Mouse (Mus musculus) liver, embryonic 12.5 days (tissue): ENCODE data around the gene Tent4a. TPM values are rescaled to one million over a fixed set of nuclear protein-coding genes. Genes with fewer than 3 reads are reported as not detected.
A peak's percentile ranks its signal among the peaks of the same experiment; 100 is the strongest.

Source experiments
- ATAC-seq: fragments of 200-750 bp; cut with Nextera tagmentation; 2 replicates; pipeline ENCODE4 v1.8.0; 2017; ENCODE audit warnings: moderate number of reproducible peaks, mild to moderate bottlenecking, moderate library complexity
- H3K27ac ChIP-seq: fragments of 300-500 bp; sonication (generic); 2 replicates; pipeline ENCODE4 v1.5.1; 2016; ENCODE audit warnings: mild to moderate bottlenecking
- H3K27me3 ChIP-seq: fragments of 300-500 bp; sonication (generic); replicated peaks from 2 replicates; pipeline ENCODE4 v1.6.1; 2016; ENCODE audit warnings: mild to moderate bottlenecking, moderate library complexity
- H3K36me3 ChIP-seq: fragments of 300-500 bp; sonication (generic); 2 replicates; pipeline ENCODE4 v1.6.1; 2016; ENCODE audit warnings: mild to moderate bottlenecking, moderate library complexity
- H3K4me1 ChIP-seq: fragments of 300-500 bp; sonication (generic); 2 replicates; pipeline ENCODE4 v1.6.1; 2016
- H3K4me2 ChIP-seq: fragments of 300-500 bp; sonication (generic); 2 replicates; pipeline ENCODE4 v1.6.1; 2016; ENCODE audit warnings: mild to moderate bottlenecking, moderate library complexity
- H3K4me3 ChIP-seq: fragments of 300-500 bp; sonication (generic); 2 replicates; pipeline ENCODE4 v1.5.1; 2016; ENCODE audit warnings: mild to moderate bottlenecking, moderate library complexity
- H3K9ac ChIP-seq: fragments of 300-500 bp; sonication (generic); 2 replicates; pipeline ENCODE4 v1.6.1; 2016; ENCODE audit warnings: mild to moderate bottlenecking, moderate library complexity
- H3K9me3 ChIP-seq: fragments of 300-500 bp; sonication (generic); replicated peaks from 2 replicates; pipeline ENCODE4 v1.6.1; 2016; ENCODE audit warnings: mild to moderate bottlenecking, moderate library complexity
- WGBS: fragments of 180-500 bp; shearing (Covaris S2); methylation state at CpG from one replicate; pipeline ENCODE4 v1.1.7; 2016; ENCODE audit not compliant: insufficient replicate concordance; 5-methylcytosine and 5-hydroxymethylcytosine counted together
- polyA plus RNA-seq: library from polyadenylated mRNA; unstranded; fragments of >200 nt; fragmentation: Nextera tagmentation; extraction: Ambion mirVana; gene quantifications from 2 replicates; pipeline ENCODE4 v1.2.1, GENCODE M21; 2016

The Tent4a gene
- polyA plus RNA-seq, 1 experiment from 2014 or later, result 3.0 TPM

- Histone ChIP-seq H3K4me3 (no peak overlapping the region), H3K9ac (no peak overlapping the region), H3K4me1 (peaks cover 10% of the 10 kb centered on the region; the same call in 1 of the 2 replicates), H3K4me2 (no peak overlapping the region), H3K27me3 (peaks cover 93% of the 10 kb centered on the region), H3K9me3 (no peaks in the 10 kb centered on the region), H3K27ac (no peak overlapping the region), H3K36me3 (no peaks in the 10 kb centered on the region)
- 14% methylated on average over 6 of the region's 6 CpGs for WGBS
- ATAC-seq, result no peak
These were observed 49.1 kb downstream of the Tent4a start for GRCm38 (mm10) chr13:69485326-69485725.

- no peak for ATAC-seq
- Histone ChIP-seq H3K4me2 (no peak overlapping the region), H3K36me3 (no peaks in the 10 kb centered on the region), H3K27me3 (peaks cover 83% of the 10 kb centered on the region), H3K4me3 (no peak overlapping the region), H3K9ac (no peak overlapping the region), H3K4me1 (0 out of 2 replicates have a peak, but pooled peaks cover 5% of the 10 kb centered on the region), H3K9me3 (no peaks in the 10 kb centered on the region), H3K27ac (no peak overlapping the region)
- 43% methylated on average over 8 of the region's 8 CpGs for WGBS
These were observed 51.7 kb downstream of the Tent4a start for GRCm38 (mm10) chr13:69482751-69483150.

DNA sequence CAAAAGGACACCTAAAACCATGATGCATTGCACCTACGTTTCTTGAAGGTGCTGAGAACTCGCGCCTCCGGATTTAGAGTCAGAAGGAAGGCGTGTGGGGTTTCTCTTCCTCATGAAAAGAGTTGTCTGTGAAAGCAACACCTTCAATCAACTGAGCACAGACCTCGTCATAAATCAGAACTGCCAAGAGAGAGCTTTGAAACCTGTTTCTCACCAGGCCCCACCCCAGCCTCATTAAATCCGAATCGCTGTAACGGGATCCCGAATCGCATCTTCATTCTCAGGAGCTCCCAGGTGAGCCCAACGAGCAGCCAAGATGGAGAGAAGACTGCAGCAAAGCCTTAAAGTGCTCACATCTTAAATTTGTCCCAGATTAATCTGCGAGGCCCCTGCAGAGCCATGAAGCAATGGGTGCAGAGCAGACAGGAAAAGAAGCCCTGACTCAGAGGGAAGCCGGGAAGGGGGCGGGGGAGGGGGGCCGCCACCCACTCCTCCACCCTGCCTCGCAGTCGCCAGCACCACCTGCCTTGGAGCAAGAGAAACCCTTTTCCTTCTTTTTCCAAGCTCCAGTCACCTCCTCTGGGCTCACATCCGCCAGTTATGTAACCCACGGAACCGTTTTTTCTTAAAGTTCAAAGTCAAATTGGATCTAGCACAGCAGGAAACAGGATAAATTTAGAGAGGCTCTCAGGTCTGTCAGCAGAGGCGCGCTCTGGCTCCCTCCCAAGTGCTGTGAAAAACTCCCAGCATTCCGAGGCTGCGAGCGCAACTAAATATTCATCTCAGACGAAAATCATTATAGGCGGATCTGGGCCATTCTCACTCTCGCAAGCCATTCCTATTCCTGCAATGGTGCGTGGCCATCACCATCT is 52.5 kb downstream of the Tent4a start:
- 5% methylated on average over 30 of the region's 30 CpGs for WGBS
- Histone ChIP-seq H3K36me3 (no peaks in the 10 kb centered on the region), H3K9me3 (no peaks in the 10 kb centered on the region), H3K27me3 (peaks cover 74% of the 10 kb centered on the region), H3K4me3 (peak overlapping the region; percentile 1; the same call in 1 of the 2 replicates), H3K4me2 (peak overlapping the region; percentile 42), H3K4me1 (0 out of 2 replicates have a peak, but pooled peaks cover 5% of the 10 kb centered on the region), H3K27ac (no peak overlapping the region), H3K9ac (no peak overlapping the region)
- no peak for ATAC-seq

DNA sequence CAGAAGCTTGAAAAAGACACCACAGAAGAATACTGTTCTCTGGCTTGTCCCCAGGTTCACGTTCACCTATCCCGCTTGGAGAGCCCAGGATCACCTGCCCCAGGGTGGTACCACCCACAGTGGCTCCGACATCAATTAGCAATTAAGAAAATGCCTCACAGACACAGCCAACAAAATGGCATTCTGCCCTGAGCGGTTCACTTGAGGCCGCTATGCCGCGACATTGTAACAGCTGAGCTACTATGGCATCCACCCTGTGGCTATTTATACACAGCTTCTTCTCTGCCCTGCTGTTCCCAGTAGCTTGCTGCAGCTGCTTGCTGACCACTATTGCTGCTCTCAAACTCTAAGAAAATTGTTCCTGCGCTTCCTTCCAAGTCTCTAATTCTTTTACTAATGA is 53.4 kb downstream of the Tent4a start:
- Histone ChIP-seq H3K9ac (no peak overlapping the region), H3K4me1 (0 out of 2 replicates have a peak, but pooled peaks cover 5% of the 10 kb centered on the region), H3K4me3 (no peak overlapping the region), H3K27me3 (peaks cover 65% of the 10 kb centered on the region), H3K4me2 (no peak overlapping the region), H3K9me3 (no peaks in the 10 kb centered on the region), H3K27ac (no peak overlapping the region), H3K36me3 (no peaks in the 10 kb centered on the region)
- no peak for ATAC-seq
- WGBS, result 14% methylated on average over 8 of the region's 8 CpGs

DNA sequence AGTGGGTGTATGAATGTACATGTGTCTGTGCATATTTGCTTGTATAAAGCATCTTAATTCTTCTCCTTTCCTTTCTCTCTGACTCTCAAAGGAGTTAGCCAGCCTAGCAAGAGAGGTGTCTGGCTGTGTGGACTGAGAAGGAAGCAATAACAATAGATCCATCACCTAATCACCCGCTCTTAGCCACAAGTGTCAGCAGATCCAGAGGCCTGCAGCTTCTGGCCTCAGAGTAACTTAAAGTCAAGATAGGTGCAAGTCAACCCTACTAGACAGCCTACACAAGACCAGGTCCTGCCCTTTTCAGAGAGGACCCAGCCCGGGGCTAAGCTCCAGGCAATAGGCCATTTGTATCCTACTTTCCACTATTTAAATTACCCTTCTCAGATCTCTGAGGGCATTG is 54.5 kb downstream of the Tent4a start:
- Histone ChIP-seq H3K4me3 (no peak overlapping the region), H3K27ac (no peak overlapping the region), H3K9ac (no peak overlapping the region), H3K36me3 (no peaks in the 10 kb centered on the region), H3K27me3 (peaks cover 57% of the 10 kb centered on the region), H3K4me1 (0 out of 2 replicates have a peak, but pooled peaks cover 5% of the 10 kb centered on the region), H3K4me2 (no peak overlapping the region), H3K9me3 (no peaks in the 10 kb centered on the region)
- ATAC-seq, result no peak
- 47% methylated on average over 2 of the region's 2 CpGs for WGBS

GRCm38 (mm10) chr13:69478703-69479102 is 55.7 kb downstream of the Tent4a start:
- 0 out of 2 replicates have a peak, but pooled peaks cover 5% of the 10 kb centered on the region for H3K4me1 ChIP-seq
- no peaks in the 10 kb centered on the region for H3K36me3 ChIP-seq
- H3K4me3 ChIP-seq, result no peak overlapping the region
- no peak overlapping the region for H3K9ac ChIP-seq
- ATAC-seq, result no peak
- H3K27ac ChIP-seq, result no peak overlapping the region
- H3K4me2 ChIP-seq, result no peak overlapping the region
- H3K27me3 ChIP-seq, result peaks cover 48% of the 10 kb centered on the region
- no peaks in the 10 kb centered on the region for H3K9me3 ChIP-seq
- WGBS, result 74% methylated on average over 6 of the region's 6 CpGs

DNA sequence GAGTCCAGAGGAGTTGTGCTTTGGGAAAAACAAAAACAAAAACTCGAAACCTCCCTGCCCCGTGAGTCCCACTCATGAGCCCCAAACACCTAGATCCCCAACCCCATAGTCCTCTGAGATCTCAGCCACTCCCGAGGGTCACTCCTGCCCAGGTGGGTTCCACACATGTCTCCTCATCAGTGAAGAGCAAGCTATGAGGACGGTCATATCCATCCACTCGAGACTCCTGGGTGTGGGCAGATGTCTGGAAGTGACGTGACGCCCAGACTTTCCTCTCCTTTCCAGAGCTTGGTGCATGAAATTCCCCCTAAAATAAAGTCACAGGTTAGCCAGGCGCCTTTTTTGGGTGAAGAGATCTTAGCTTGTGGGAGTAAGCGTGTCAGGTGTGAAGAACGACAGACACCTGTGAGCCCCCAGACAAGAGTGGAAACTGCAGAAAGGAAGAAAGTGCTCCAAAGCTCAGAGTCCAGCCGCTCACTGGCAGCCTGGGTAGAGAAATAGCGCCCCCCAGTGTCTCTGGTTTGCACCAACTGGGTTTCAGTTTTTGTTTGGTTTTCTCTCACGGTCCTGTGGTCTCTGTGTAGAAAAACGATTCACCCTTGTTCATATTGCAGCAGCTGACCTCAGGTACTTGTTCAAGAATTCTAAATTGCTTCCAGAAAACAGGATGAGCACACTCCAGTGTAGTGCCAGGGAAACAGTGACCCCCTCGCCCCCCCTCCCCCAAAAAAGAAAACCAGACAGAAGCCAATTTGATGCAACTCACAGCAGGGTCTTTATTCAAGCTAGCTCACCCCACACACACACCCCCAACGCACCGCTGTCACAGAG is 73.6 kb downstream of the Tent4a start:
- no peak overlapping the region for H3K4me3 ChIP-seq
- no peaks in the 10 kb centered on the region for H3K4me1 ChIP-seq
- ATAC-seq, result no peak
- no peaks in the 10 kb centered on the region for H3K9me3 ChIP-seq
- WGBS, result 35% methylated on average over 17 of the region's 17 CpGs
- no peak overlapping the region for H3K9ac ChIP-seq
- H3K27ac ChIP-seq, result no peak overlapping the region
- H3K36me3 ChIP-seq, result no peaks in the 10 kb centered on the region
- no peak overlapping the region for H3K4me2 ChIP-seq
- no peaks in the 10 kb centered on the region for H3K27me3 ChIP-seq

- 16% methylated on average over 8 of the region's 8 CpGs for WGBS
- Histone ChIP-seq H3K4me1 (no peaks in the 10 kb centered on the region), H3K36me3 (no peaks in the 10 kb centered on the region), H3K4me2 (no peak overlapping the region), H3K27me3 (no peaks in the 10 kb centered on the region), H3K27ac (no peak overlapping the region), H3K9me3 (no peaks in the 10 kb centered on the region), H3K9ac (no peak overlapping the region), H3K4me3 (no peak overlapping the region)
- no peak for ATAC-seq
These were observed 74.6 kb downstream of the Tent4a start for GRCm38 (mm10) chr13:69459657-69460458.

- no peaks in the 10 kb centered on the region for H3K4me1 ChIP-seq
- no peak overlapping the region for H3K27ac ChIP-seq
- WGBS, result 49% methylated on average over 2 of the region's 2 CpGs
- no peak overlapping the region for H3K4me2 ChIP-seq
- H3K27me3 ChIP-seq, result no peaks in the 10 kb centered on the region
- no peaks in the 10 kb centered on the region for H3K36me3 ChIP-seq
- ATAC-seq, result no peak
- no peaks in the 10 kb centered on the region for H3K9me3 ChIP-seq
- no peak overlapping the region for H3K4me3 ChIP-seq
- H3K9ac ChIP-seq, result no peak overlapping the region
These were observed 75.5 kb downstream of the Tent4a start for GRCm38 (mm10) chr13:69458891-69459290.

DNA sequence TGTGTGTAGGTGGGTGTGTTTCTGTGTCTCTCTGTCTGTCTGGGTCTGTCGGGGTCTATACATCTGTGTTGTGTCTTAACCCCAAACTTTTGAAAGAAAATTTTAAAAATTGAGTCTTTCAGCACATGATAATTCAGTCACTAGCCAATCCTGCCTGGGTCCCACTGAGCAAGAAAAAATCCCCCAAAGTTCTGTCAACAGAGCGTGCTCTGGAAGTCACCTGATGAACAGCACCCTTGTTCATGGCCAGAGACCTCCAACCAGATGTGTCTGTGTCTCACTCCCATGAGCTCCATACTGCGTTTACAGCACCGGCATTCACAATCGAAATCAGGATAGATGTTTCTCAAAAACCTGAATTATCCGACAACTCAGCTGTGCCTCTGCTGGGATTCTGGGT is 76.0 kb downstream of the Tent4a start:
- no peak overlapping the region for H3K4me3 ChIP-seq
- H3K9me3 ChIP-seq, result no peaks in the 10 kb centered on the region
- no peak overlapping the region for H3K9ac ChIP-seq
- H3K4me1 ChIP-seq, result no peaks in the 10 kb centered on the region
- WGBS, result 77% methylated on average over 6 of the region's 6 CpGs
- no peak overlapping the region for H3K27ac ChIP-seq
- no peaks in the 10 kb centered on the region for H3K36me3 ChIP-seq
- H3K4me2 ChIP-seq, result no peak overlapping the region
- no peak for ATAC-seq
- no peaks in the 10 kb centered on the region for H3K27me3 ChIP-seq

DNA sequence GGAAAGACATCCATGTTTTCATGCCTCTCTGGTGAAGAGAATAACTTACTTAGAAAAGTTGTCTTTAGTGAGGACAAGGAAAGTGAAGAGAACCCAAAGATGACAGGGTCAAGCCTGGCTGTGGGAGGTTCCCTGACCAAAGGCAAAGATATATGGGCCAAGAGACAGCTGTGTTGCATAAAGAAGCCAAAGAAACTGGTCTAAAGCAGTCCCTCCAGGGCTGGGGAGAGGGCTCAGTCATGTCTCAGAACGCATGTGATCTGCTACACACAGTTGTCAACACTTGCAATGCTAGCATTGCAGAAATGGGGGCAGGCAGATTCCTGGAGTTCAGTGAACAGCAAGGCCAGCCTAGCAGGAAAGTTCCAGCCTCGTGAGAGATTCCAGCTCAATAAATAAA is 77.3 kb downstream of the Tent4a start:
- Histone ChIP-seq H3K27me3 (no peaks in the 10 kb centered on the region), H3K4me1 (no peaks in the 10 kb centered on the region), H3K9me3 (no peaks in the 10 kb centered on the region), H3K9ac (no peak overlapping the region), H3K27ac (no peak overlapping the region), H3K4me3 (no peak overlapping the region), H3K36me3 (no peaks in the 10 kb centered on the region), H3K4me2 (no peak overlapping the region)
- WGBS, result 52% methylated on average over 2 of the region's 2 CpGs
- ATAC-seq, result no peak
